Mouse (Mus musculus) adrenal gland, adult (tissue): ENCODE results near the gene Dnajb13.

Experiments used
- DNase-seq, 2 experiments: peaks; one replicate each; pipeline ENCODE4 v3.0.0; 2022 to 2023; ENCODE audit warnings: low spot score in 1 of 2; ENCODE audit not compliant: inconsistent age in 2 of 2

Dnajb13 gene

DNA sequence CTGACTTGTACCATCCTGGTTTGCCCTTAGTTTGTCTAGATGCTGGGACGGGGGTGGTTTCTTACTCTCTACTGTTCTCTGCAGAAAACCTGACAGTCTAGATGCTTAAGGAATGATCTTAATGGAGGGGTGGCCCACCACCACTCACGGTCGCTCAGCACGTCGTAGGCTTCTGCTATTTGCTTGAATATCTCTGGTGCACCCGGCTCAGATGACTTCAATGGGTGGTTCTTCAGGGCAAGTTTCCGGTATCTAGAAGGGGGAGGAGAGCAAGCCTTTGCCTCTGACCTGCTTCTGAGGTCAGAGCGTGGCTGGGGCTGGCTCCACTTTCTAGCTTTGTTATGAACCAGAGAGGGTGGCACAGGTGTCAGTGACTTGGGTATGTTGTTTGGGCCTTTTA, 3.2 kb downstream of the Dnajb13 start:
- no peak for DNase-seq

DNA sequence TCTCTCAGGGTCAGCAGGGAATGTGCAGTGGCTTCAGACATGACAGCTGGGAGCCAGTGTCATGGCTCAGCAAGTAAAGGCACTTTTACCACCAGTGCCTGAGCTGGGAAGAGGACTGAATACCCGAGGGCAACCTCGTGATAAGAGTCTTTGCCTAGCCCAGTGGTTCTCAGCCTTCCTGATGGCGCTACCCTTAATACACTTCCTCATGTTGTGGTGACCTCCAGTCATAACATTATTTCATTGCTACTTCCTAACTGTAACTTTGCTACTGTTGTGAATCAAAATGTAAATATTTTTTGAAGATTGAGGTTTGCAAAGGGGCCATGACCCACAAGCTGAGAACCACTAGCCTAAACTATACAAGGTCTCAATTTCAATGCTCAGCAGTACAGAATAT, 6.1 kb downstream of the Dnajb13 start:
- no peak for DNase-seq

DNA sequence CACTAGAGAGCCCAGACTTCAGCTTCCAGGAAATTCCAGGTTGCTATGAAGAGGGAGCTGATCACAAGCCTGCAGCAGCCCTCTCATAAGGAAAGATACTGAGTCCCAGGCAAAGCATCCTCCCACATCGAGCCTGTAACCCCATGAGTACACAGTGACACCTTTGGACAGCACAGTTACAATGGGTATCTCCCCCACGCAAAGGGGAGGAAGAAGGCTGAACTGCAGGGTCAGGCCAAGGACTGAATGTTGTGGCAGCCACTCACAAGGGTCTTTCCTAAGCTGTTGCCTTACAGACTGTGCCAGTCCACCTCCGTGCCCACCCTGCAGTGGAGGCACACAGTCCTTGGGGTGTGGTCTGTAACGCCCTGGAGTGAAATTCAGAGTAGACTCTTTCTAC, 8.3 kb downstream of the Dnajb13 start:
- no peak for DNase-seq

DNA sequence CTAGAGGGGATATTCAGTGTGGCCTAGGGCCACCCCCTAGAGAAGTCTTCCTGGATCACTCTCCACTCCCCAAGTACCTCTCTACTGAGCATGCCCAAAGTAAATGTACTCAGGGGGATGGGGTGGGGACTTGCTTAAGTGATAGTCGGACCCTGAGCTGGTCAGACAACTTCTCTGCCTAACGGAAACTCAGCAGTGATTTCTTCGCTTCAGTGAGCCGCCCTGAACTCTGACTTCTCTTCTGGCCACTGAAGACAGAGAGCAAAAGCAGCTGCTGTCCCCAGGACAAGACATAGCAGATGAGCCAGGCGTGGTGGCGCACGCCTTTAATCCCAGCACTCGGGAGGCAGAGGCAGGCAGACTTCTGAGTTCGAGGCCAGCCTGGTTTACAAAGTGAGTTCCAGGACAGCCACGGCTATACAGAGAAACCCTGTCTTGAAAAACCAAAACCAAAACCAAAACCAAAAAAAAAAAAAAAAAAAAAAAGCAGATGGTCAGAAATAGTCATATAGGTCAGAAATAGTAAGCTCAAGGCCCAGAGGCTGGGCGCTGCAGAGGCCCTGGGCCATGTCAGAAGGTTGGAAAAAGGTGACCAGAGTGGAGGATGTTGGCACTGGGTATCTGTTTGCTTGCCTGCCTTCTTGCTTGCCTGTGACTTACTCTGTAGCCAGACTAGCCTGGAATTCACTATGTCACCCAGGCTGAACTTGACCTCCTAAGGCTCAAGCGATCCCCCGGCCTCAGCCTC, 9.8 kb downstream of the Dnajb13 start:
- DNase-seq = no peak

DNA sequence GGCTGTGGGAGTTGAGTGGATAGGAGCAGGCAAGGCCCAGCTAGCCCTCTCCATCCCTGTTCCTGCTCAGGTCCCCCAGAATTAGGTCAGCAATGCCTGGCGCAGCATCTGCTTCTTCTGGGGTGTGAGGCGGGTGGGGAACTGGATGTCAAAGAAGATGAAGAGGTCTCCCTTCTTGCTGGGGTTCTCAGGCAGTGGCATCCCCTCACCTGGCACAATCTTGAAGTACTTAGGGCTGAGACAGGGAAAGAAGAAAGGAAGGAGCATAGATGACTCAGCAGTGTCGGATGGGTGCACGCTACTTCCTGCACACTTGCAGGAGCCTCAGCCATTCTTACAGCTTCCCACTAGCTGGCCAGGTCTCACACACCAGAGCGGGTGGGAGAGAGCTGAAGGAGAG, 11.7 kb downstream of the Dnajb13 start:
- no peak for DNase-seq

DNA sequence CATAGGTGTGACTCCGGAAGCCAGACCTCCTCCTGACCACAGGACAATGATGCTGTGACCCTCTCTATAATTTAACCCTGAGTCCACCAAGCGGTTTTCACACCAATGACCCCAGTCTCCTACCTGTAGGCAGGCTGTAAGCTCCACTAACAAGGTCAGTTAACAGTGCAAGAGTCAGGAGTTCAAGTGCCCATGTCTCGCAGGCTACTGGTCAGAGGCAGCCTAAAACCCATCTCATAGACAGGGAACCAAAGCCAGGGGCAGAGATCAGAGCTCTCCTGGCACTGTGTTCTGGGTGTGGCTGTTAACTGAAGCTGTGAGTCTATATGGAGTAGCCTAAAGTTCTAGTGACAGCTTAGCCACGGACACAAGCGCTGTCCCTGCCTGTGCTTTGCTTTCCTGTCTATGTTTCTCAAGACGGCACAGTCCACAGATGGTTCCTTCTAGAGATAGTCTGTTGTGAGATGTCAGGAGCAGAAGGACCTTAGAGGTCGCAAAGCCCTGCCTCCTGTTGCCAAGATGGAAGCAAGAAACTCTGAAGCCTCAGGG, 12.3 kb downstream of the Dnajb13 start:
- peak in 1 of 2 experiments; percentile 45 for DNase-seq

DNA sequence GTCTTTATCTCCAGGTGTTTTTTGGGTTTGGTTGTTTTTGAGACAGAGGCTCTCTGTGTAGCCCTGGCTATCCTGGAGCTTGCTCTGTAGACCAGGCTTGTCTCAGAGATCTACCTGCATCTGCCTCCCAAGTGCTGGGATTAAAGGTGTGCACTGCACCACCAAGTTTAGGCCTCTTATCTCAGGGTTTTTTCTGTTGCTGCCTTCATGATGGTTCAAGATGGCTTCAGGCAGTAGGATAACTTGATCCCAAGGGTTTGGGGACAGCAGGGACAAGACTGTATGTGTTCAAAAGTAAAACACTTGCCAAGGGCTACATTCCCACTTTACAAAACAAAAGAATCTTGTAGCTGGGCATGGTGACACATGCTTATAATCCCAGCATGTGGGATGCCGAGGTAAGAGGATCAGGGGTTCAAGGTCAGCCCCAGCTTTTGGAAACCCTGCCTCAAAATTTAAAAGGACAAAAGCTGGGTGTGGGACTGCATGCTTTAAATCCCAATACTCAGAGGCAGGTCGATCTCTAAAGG, 12.9 kb downstream of the Dnajb13 start:
- DNase-seq = no peak

DNA sequence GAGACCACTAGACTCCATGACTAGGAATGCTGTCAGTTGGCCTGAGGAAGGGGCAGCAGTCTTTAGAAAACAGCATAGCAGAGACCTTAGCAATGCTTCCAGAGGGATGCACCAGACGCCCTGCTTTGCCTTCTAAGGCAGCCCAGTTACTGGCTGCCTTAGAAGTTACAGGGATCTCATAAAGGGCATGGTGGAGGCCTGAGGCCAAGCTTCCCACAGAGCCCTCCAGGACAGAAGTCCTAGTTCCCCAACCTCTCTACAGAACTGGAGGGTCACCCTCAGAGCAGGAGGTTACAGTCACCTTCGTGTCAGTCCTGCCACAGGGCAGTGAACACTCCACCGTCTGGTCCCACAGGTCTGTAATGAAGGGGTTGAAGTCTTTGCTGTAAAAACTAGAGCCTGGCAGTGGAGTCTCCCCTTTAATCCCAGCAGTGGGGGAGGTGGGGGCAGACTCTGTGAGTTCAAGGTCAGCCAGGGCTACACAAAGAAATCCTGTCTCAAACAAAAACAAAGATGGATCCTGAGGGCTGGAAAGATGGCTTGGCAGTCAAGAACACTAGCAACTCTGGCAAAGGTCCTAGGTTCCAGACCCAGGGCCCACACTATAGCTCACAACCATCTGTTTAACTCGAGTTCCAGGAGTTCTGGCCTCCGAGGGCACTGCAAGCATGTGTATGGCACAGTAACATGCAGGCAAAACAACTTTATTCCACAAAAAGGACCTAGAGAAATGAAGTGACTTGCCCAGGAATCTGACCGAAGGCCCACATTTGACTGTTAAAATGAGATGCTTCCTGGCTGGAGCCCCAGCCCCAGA, 13.5 kb downstream of the Dnajb13 start:
- DNase-seq = peak in 1 of 2 experiments; percentile 60

DNA sequence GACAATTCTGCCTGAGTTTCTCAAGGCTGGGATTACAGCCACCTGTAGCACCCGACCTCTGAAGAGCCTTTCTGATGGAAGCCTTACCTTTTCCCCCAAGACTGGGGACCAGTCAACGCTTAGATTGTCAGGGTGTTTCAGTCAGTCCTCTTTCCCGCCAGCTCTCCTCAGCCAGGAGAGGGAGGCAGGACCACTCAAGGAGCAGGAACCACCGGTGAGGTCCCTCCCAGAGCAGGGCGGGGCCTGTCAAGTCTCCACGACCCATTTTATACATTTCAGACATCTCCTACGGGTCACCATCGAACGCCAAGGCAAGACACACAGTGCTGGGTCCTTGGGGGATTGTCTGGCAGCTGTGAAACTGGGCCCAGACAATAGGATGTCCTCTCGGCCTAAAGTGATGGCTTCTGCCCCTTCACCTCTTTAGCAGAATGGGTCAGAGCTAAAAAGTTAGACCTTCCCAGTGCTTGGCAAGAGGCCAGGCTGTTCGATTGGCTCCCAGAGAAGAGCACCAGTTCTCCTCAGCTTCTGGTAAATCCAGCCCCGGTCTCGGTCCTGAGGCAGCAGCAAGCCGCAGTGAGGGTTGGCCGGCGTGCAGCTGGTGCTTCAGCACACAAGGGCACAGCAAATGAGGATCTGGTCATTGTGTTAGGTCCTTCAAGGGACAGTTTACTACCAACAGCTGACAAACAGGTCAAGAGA, 14.3 kb downstream of the Dnajb13 start:
- peak in 1 of 2 experiments; percentile 64 for DNase-seq

DNA sequence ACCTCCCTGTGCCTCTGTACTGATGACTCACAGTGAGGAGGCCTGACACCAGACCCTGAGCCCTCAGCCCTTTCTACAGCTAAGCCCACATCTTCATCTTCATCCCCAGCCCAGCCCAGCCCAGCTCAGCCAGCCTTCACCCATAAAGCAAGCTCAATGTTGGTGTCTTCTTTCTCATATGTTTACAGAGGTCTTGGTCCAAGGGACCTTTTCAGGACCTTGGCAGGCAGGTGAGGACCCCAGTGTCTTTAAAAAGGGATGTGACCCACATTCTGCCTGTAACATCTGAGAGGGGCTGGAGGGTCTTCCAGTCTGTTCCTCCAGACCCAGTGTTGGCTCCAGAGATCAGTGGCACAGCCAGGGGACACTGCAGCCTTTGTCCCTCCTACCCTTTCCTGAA, 15.3 kb downstream of the Dnajb13 start:
- peak in 1 of 2 experiments; percentile 24 for DNase-seq

DNA sequence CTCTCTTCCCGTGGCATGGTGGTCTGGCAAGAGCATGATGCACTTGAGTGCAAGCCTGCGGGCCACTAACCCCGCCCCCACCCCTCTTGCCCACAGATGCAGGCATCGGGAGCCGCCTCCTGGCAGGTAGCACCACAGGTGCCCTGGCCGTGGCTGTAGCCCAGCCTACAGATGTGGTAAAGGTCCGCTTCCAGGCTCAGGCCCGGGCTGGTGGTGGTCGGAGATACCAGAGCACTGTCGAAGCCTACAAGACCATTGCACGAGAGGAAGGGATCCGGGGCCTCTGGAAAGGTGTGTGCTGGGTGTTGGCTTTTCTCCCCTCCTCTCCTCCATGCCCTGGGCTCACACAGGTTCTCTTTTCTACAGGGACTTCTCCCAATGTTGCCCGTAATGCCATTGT, 16.8 kb downstream of the Dnajb13 start:
- DNase-seq = no peak

DNA sequence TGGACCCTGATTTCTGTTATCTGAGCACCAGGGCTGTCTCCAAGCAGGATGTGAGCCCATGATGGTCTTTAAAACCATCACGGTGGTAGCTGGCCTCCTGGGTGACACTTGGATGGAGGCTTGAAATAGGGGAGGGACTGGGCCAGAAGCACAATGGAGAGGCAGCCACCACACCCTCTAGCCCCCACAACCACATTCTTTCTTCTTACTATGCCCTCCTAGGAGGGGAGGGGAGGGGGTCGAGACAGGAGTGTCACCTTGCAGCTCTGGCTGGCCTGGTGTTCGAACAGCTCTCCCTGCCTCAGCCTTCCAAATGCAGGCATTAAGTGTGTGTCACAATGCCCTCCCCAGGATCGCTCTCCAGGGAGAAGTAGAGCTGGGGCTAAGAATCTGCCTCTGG, 17.4 kb downstream of the Dnajb13 start:
- DNase-seq = peak in 1 of 2 experiments; percentile 51

DNA sequence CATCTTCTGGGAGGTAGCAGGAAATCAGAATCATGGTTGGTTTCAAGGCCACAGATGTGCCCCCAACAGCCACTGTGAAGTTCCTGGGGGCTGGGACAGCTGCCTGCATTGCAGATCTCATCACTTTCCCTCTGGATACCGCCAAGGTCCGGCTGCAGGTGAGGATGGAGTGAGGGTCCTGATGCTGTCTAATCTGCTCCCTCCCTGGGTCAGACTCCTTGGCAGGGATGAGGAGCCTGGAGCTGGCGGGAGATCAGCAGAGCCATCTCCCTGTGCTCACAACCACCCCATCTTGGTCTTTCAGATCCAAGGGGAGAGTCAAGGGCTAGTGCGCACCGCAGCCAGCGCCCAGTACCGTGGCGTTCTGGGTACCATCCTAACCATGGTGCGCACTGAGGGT, 18.0 kb downstream of the Dnajb13 start:
- DNase-seq = no peak

DNA sequence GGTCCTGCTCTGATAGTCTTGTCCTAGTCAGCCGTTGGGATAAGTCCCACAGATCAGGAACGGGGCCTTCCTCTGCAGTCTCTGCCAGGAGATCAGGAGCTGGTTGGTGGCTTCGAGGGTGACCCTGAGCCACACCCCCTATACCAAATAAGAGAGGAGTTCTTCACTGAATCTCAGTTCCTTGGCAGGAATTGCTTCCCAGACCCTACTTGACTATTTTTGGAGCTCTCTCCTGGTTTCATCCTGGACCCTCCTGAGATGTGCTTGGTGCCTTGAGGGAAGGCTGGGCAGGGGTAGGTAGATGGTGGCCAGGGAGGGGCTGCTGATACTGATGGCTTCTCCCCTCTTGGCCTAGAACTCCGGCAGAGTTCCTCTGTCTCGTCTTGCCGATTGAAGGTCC, 18.4 kb downstream of the Dnajb13 start:
- DNase-seq = no peak

DNA sequence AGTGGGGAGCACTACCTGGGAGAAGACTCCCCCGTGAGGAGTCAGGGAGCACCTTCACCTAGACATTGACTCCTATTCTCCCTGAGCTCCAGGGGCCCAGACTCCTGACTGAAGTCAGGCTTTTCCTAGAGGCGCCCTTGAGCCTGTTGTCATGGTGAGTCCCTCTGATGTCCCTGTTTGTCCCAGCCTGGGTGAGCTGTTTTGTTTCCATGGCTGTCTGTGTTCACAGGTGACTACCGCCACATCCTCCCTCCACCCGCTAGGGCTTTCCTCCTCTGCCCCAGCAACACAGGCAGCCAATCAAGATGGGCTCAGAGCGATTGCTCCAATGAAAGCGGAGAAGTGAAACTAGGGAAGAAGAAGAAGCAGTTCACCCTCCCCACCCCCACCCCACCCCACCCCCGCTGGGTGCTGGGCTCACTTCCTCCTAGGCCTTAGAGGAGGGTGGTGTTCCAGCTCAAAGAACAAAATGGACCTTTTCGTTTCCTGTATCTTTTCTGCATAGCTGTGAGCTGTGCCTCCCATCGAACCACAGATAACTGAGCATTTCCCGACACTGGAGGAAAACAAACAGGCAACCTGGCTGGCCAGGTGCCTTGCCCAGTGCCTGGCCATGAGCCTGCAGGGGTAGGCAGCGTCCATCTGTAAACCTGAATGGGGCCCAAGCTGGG, 19.0 kb downstream of the Dnajb13 start:
- peak; percentile 85 to 89 for DNase-seq

DNA sequence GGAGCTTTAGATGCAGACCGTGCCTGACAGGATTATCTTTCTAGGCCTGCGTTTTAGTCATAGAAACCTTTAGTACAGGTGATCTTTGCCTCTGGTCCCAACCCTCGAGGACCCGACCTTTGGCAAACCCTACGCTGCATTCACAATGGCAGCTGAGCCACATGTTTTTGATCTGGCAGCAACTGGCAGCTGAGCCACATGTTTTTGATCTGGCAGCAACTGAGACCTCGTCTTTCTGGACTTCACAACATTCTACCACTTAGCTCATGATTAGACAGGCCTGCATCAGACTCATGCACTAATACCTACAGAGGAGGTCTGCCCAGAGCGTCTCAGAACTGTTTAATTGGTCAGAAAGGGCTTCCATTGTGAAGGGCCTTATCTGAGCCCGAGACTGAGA, 19.7 kb downstream of the Dnajb13 start:
- peak in 1 of 2 experiments; percentile 65 for DNase-seq

DNA sequence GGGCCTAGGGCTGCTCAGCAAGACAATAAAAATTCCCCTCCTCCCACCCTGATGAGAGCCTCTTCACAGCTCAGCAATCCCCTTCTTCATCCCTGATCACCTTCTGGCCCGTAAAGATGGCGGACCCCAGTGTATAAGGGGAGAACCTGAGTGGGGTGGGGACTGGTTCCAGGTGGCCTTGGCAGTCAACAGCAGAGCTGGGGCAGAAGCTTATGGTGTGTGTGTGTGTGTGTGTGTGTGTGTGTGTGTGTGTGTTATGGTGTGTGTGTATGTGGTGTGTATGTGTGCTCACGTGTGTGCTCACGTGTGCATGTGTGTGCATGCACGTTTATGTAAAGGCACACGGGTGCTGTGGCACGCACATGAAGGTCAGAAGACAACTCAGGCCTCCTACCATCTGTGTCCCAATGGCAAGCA, 20.3 kb downstream of the Dnajb13 start:
- DNase-seq = peak in 1 of 2 experiments; percentile 58

DNA sequence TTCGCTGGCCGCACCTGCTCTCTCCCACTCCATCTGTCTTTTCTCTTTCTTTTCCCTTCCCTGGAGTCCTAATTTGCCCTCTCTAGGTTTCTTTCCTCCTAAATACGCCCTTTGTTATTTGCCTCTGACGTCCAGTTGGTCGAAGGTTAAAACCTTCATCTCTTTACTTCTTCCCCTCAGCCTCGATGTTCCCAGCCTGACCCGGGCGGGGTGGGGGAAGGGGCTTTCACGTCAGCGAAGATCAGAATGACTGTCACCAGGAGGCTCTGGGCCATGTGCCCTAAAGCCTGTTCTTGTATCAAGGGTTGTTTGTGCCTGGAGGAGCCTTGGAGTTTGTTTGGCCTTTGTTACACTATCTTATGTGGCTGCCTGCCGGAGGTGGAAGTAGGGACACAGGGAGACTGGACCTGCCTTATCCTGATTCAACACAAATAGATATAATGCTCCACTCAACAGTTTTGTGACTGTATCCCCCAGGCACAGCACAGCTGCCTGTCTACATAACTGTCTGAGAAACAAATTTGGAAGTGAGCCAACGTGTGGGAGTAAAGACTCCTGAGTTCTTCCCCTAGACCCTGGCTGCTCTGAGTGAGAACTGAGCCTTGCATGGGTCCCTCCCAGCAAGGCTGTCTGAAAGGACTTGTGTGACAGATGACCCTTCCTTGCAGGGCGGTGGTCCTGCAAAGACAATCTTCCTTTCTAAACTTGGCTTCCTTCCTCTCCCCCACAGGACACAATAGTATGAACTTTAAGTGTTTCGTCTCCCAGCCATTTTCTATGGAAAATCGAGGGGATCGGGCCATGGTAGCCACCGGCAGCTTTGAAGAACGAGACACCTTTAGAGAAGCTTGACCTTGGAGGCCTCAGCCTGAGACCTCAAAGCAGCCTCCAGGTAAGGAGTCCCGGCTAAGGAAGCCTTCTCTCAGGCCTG, 21.0 kb downstream of the Dnajb13 start:
- peak; percentile 50 to 81 for DNase-seq

DNA sequence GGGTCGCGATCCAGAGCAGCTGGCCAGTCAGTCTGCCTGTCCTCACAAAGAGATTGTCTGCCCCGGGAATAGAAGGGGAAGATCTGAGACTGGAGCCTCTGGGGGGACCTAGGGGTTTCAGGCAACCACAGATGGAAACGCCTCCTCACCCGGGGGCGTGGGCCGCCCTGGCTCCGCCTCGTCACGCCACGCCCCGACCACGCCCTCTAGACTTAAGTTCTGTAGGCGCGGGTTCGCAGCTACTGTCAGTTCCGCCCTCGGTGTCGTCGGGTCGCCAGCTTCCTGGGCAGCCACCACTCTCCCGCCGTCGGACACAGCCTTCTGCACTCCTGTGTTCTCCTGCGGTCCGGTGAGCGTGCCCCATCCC, 21.7 kb downstream of the Dnajb13 start, which contains the start of gene Ucp2:
Gene Ucp2, plus strand, starts transcription at position 221 of the 367 bp plus-strand sequence.
- DNase-seq = peak; percentile 90 to 95
